Mouse (Mus musculus): Measurements from ENCODE around the gene Ttf2.

DNA sequence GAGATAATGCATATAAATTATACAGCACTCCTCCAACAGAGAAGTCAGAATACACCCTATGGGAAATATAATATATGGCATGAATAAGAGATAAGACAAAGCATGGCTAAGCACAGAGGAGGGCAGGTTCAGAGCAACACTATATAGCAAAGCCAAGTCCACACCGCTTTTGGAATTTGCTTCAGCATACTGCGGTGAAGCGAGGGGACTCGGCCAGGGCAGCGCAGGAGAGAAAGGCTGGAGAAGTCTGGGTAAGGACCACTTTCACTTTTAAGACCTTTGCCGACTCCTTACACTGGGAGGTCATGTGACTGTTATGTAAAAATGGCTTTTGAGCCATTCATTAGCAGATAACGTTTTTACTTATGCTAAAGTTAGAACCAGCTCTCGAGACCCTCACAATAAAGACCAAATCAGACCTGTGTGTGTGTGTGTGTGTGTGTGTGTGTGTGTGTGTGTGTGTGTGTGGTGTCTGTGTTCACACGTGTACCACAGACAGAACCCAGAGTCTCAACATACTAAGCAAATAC, 48.8 kb downstream of the Ttf2 start:
- TF ChIP-seq TAL1 (IDR thresholded peaks at IDR 0.05; ENCODE audit: low read length) (no peak), GATA1 (IDR thresholded peaks at IDR 0.05; ENCODE audit: low read length) (no peak)

All from erythroblast, embryonic 14.5 days (primary cell).